ENCODE assay signal across 12 mouse cellular contexts in the genomic region with DNA sequence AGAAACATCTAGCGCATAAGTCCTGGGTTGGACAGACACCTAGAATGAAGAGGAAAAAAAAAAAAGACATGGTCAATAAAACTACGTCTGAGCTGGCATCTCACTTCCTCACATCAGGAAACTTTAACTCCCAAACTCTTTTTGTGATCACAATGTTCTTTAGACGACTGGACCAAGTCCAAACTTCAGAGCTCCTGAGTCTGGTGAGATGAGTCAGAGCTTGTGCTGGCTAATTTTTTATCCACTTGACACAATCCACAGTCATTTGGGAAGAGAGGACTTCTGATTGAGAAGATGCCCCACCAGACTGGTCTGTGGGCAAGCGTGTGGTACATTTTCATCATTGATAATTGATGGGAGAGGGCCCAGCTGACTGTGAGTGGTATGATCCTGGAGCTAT. TPM values are rescaled to one million over a fixed set of nuclear protein-coding genes. Genes with fewer than 3 reads are reported as not detected.
DNase-seq lines count a peak whose midpoint lies in the region; ATAC-seq and TF ChIP-seq lines count a peak whose summit lies in the region.
"Had no signal": no experiment of that assay in that cellular context is flagged by ENCODE, and none has a peak within 500 bp of the region (broad histone marks: within the 10 kb centered on the region; RNA-seq: fewer than 3 reads in every experiment).

No protein-coding gene starts in this region.

- no peak overlapping the region for H3ac ChIP-seq in myocyte (ENCODE audit: control insufficient read depth, insufficient read length)

- peak; percentile 28; the same call in 1 of the 2 replicates for TF ChIP-seq EP300 in lung, postnatal 0 days (IDR thresholded peaks at IDR 0.05)

- 54% methylated on average over 4 of the region's 4 CpGs for WGBS in kidney, embryonic 15.5 days
- 43% methylated on average over 4 of the region's 4 CpGs for WGBS in lung, postnatal 0 days
- 39% methylated on average over 4 of the region's 4 CpGs for WGBS in lung, adult 2 months
- WGBS in forebrain, embryonic 15.5 days: 77% methylated on average over 4 of the region's 4 CpGs

- TF ChIP-seq CTCF in lung, postnatal 0 days (IDR thresholded peaks at IDR 0.05): no peak
- no peak for TF ChIP-seq CTCF in lung, adult 2 months (IDR thresholded peaks at IDR 0.05; ENCODE audit: insufficient read depth, low read length)

- H3K4me3 ChIP-seq in kidney, embryonic 15.5 days (replicated peaks): no peak overlapping the region
- H3K4me3 ChIP-seq in lung, postnatal 0 days (ENCODE audit: low read depth, low read length): no peak overlapping the region
- no peak overlapping the region for H3K4me3 ChIP-seq in lung, adult 2 months (replicated peaks; ENCODE audit: extremely low read depth, low read depth, low read length)
- no peak overlapping the region for H3K4me3 ChIP-seq in myocyte
- H3K4me3 ChIP-seq in forebrain, embryonic 15.5 days: no peak overlapping the region
- H3K4me3 ChIP-seq: forebrain, embryonic 13.5 days; heart, embryonic 12.5 days; hindbrain, embryonic 15.5 days; limb, embryonic 13.5 days had no signal

- no peak overlapping the region for H3K9ac ChIP-seq in kidney, embryonic 15.5 days
- H3K9ac ChIP-seq in lung, postnatal 0 days (replicated peaks; ENCODE audit: low read depth): no peak overlapping the region
- no peak overlapping the region for H3K9ac ChIP-seq in forebrain, embryonic 15.5 days (replicated peaks)
- H3K9ac ChIP-seq: forebrain, embryonic 13.5 days; heart, embryonic 12.5 days; hindbrain, embryonic 15.5 days; limb, embryonic 13.5 days had no signal

- H3K4me2 ChIP-seq in kidney, embryonic 15.5 days: no peak overlapping the region
- no peak overlapping the region for H3K4me2 ChIP-seq in lung, postnatal 0 days (replicated peaks; ENCODE audit: low read depth, low read length)
- peak overlapping the region; percentile 18 for H3K4me2 ChIP-seq in myocyte (ENCODE audit: low read depth)
- H3K4me2 ChIP-seq in forebrain, embryonic 15.5 days (replicated peaks): no peak overlapping the region
- H3K4me2 ChIP-seq: forebrain, embryonic 13.5 days; heart, embryonic 12.5 days; hindbrain, embryonic 15.5 days; limb, embryonic 13.5 days had no signal

- H3K79me2 ChIP-seq in myocyte (ENCODE audit: control insufficient read depth, insufficient read depth): peaks cover 57% of the 10 kb centered on the region

- no peaks in the 10 kb centered on the region for H3K9me3 ChIP-seq in kidney, embryonic 15.5 days (replicated peaks)
- H3K9me3 ChIP-seq in lung, postnatal 0 days (ENCODE audit: low read length): no peaks in the 10 kb centered on the region
- H3K9me3 ChIP-seq in forebrain, embryonic 15.5 days: no peaks in the 10 kb centered on the region
- H3K9me3 ChIP-seq: forebrain, embryonic 13.5 days; G1E; heart, embryonic 12.5 days; hindbrain, embryonic 15.5 days; limb, embryonic 13.5 days had no signal

- H3K27me3 ChIP-seq in kidney, embryonic 15.5 days: no peaks in the 10 kb centered on the region
- no peaks in the 10 kb centered on the region for H3K27me3 ChIP-seq in lung, postnatal 0 days (replicated peaks; ENCODE audit: insufficient read depth, low read length)
- H3K27me3 ChIP-seq in myocyte (ENCODE audit: control insufficient read depth, insufficient read depth, insufficient read length): no peaks in the 10 kb centered on the region
- H3K27me3 ChIP-seq in forebrain, embryonic 15.5 days: no peaks in the 10 kb centered on the region
- H3K27me3 ChIP-seq: forebrain, embryonic 13.5 days; heart, embryonic 12.5 days; hindbrain, embryonic 15.5 days; limb, embryonic 13.5 days had no signal

- no peaks in the 10 kb centered on the region for H3K36me3 ChIP-seq in kidney, embryonic 15.5 days
- no peaks in the 10 kb centered on the region for H3K36me3 ChIP-seq in lung, postnatal 0 days (ENCODE audit: insufficient read depth, low read length)
- H3K36me3 ChIP-seq in myocyte (ENCODE audit: control insufficient read depth, insufficient read depth): no peaks in the 10 kb centered on the region
- H3K36me3 ChIP-seq in forebrain, embryonic 15.5 days: no peaks in the 10 kb centered on the region
- H3K36me3 ChIP-seq: hindbrain, embryonic 15.5 days; limb, embryonic 13.5 days had no signal

- ATAC-seq in kidney, embryonic 15.5 days (replicated peaks; ENCODE audit: low FRiP score): no peak
- ATAC-seq in lung, postnatal 0 days: no peak
- ATAC-seq in forebrain, embryonic 15.5 days (replicated peaks): no peak
- ATAC-seq: forebrain, embryonic 13.5 days had no signal

- TF ChIP-seq POLR2A in lung, adult 2 months (IDR thresholded peaks at IDR 0.05; ENCODE audit: borderline replicate concordance, extremely low read depth, low read depth, low read length): no peak
- TF ChIP-seq POLR2A in myocyte (IDR thresholded peaks at IDR 0.05; ENCODE audit: insufficient read length, low read depth): no peak

- no peak overlapping the region for H3K27ac ChIP-seq in kidney, embryonic 15.5 days
- peak overlapping the region; percentile 21; the same call in 1 of the 2 replicates for H3K27ac ChIP-seq in lung, postnatal 0 days (ENCODE audit: low read length)
- no peak overlapping the region for H3K27ac ChIP-seq in forebrain, embryonic 15.5 days (replicated peaks)
- H3K27ac ChIP-seq: forebrain, embryonic 13.5 days; hindbrain, embryonic 15.5 days; limb, embryonic 13.5 days had no signal

- peaks cover 8% of the 10 kb centered on the region; the same call in 1 of the 2 replicates for H3K4me1 ChIP-seq in kidney, embryonic 15.5 days
- H3K4me1 ChIP-seq in lung, postnatal 0 days (ENCODE audit: insufficient read depth, low read depth, low read length): peaks cover 6% of the 10 kb centered on the region; the same call in 1 of the 2 replicates
- H3K4me1 ChIP-seq in lung, adult 2 months (ENCODE audit: control insufficient read depth, insufficient read depth, low read length): peaks cover 9% of the 10 kb centered on the region
- no peaks in the 10 kb centered on the region for H3K4me1 ChIP-seq in forebrain, embryonic 15.5 days
- H3K4me1 ChIP-seq: hindbrain, embryonic 15.5 days had no signal

- peak; percentile 11 for DNase-seq in kidney, adult 11 months
- DNase-seq in lung, postnatal 0 days (ENCODE audit: low spot score): peak; percentile 60
- no peak for DNase-seq in lung, adult 2 months
- DNase-seq in adrenal gland, postnatal 10 days: peak; percentile 21

TF ChIP-seq in myocyte, 11 proteins besides CTCF, POLR2A, EP300 and RAD21:
- TF ChIP-seq USF1 (IDR thresholded peaks at IDR 0.05; ENCODE audit: low read depth) (no peak), TCF12 (IDR thresholded peaks at IDR 0.05; ENCODE audit: insufficient read depth, poor library complexity, severe bottlenecking) (no peak), TCF3 (IDR thresholded peaks at IDR 0.05; ENCODE audit: insufficient read length, low read depth) (no peak), E2F4 (IDR thresholded peaks at IDR 0.05; ENCODE audit: insufficient read depth) (no peak), POLR2AphosphoS2 (IDR thresholded peaks at IDR 0.05; ENCODE audit: insufficient read length, low read depth) (no peak), CEBPB (IDR thresholded peaks at IDR 0.05; ENCODE audit: insufficient read depth, poor library complexity, severe bottlenecking) (no peak), SRF (IDR thresholded peaks at IDR 0.05; ENCODE audit: control insufficient read depth, insufficient read length, low read depth) (no peak), MAX (IDR thresholded peaks at IDR 0.05; ENCODE audit: low read depth) (no peak), MYOG (IDR thresholded peaks at IDR 0.05; ENCODE audit: control insufficient read depth in 1 of 3, insufficient read depth in 1 of 3, insufficient read length in 2 of 3, low read depth in 2 of 3) (no peak), REST (IDR thresholded peaks at IDR 0.05; ENCODE audit: insufficient read depth, insufficient read length) (no peak), MYOD1 (IDR thresholded peaks at IDR 0.05; ENCODE audit: control insufficient read depth in 1 of 3, insufficient read length in 2 of 3, low read depth in 2 of 3) (no peak)

RNA-seq across cellular contexts. Expression of gene Peak1, which starts 43.5 kb away (rescaled TPM):
- 14.8 and 17.5 TPM in 2 replicates for polyA plus RNA-seq in kidney, embryonic 15.5 days (2015; fragmentation: Nextera tagmentation; extraction: Ambion mirVana)
- polyA plus RNA-seq in lung, postnatal 0 days (2015; fragmentation: Nextera tagmentation; extraction: Ambion mirVana): 19.2 and 21.9 TPM in 2 replicates
- polyA plus RNA-seq in lung, adult 2 months (2012; rRNA removed): 16.3 and 22.4 TPM in 2 replicates
- total RNA-seq in adrenal gland, postnatal 10 days (2021): 10 to 100 TPM; 37.0 to 46.9 TPM
- 13.3 TPM for polyA plus RNA-seq in myocyte (2012; fragmentation: generic; extraction: Trizol)
- 4.6 and 4.9 TPM in 2 replicates for polyA plus RNA-seq in forebrain, embryonic 15.5 days (2015; fragmentation: Nextera tagmentation; extraction: Ambion mirVana)

RNA-seq across cellular contexts. Expression of gene Hmg20a, which starts 44.0 kb away (rescaled TPM):
- polyA plus RNA-seq in kidney, embryonic 15.5 days (2015; fragmentation: Nextera tagmentation; extraction: Ambion mirVana): 58.0 and 64.0 TPM in 2 replicates
- 22.2 and 25.6 TPM in 2 replicates for polyA plus RNA-seq in lung, postnatal 0 days (2015; fragmentation: Nextera tagmentation; extraction: Ambion mirVana)
- polyA plus RNA-seq in lung, adult 2 months (2012; rRNA removed): 20.7 and 29.4 TPM in 2 replicates
- 10 to 100 TPM; 33.0 to 46.5 TPM for total RNA-seq in adrenal gland, postnatal 10 days (2021)
- 13.8 TPM for polyA plus RNA-seq in myocyte (2012; fragmentation: generic; extraction: Trizol)
- polyA plus RNA-seq in forebrain, embryonic 15.5 days (2015; fragmentation: Nextera tagmentation; extraction: Ambion mirVana): 85.9 and 91.2 TPM in 2 replicates
